Mouse (Mus musculus) heart, embryonic 14.5 days (tissue): ENCODE data around the gene Pakap. TPM values are rescaled to one million over a fixed set of nuclear protein-coding genes. Genes with fewer than 3 reads are reported as not detected.

Experiments
- ATAC-seq: fragments of 200-750 bp; cut with Nextera tagmentation; 2 replicates; pipeline ENCODE4 v1.8.0; 2017; ENCODE audit warnings: low read depth, moderate TSS enrichment; ENCODE audit not compliant: insufficient number of reproducible peaks, insufficient read depth, low FRiP score
- H3K27ac ChIP-seq, 2 experiments: fragments of 200-500 bp in 1 of 2; fragments of 300-500 bp in 1 of 2; sonication (generic) in 1 of 2; replicated peaks in 1 of 2; 2 replicates each; pipeline ENCODE4 v1.5.1; 2012 to 2014; ENCODE audit warnings: low read depth in 2 of 2, low read length in 2 of 2, control low read depth in 1 of 2, mild to moderate bottlenecking in 1 of 2, mixed read lengths in 1 of 2; ENCODE audit not compliant: control insufficient read depth in 1 of 2, insufficient read depth in 1 of 2
- H3K27me3 ChIP-seq: fragments of 300-500 bp; sonication (generic); 2 replicates; pipeline ENCODE4 v1.6.1; 2014; ENCODE audit warnings: mild to moderate bottlenecking, low read length, control low read depth; ENCODE audit not compliant: control insufficient read depth, insufficient read depth
- H3K36me3 ChIP-seq: fragments of 300-500 bp; sonication (generic); 2 replicates; pipeline ENCODE4 v1.6.1; 2014; ENCODE audit warnings: mild to moderate bottlenecking, control low read depth, low read length, mixed read lengths; ENCODE audit not compliant: control insufficient read depth, insufficient read depth
- H3K4me1 ChIP-seq, 2 experiments: fragments of 200-500 bp in 1 of 2; fragments of 300-500 bp in 1 of 2; sonication (generic) in 1 of 2; 2 replicates each; pipeline ENCODE4 v1.6.1; 2012 to 2014; ENCODE audit warnings: low read length in 2 of 2, control low read depth in 1 of 2, mixed read lengths in 1 of 2; ENCODE audit not compliant: control insufficient read depth in 2 of 2, insufficient read depth in 2 of 2
- H3K4me2 ChIP-seq: fragments of 300-500 bp; sonication (generic); 2 replicates; pipeline ENCODE4 v1.6.1; 2014; ENCODE audit warnings: mild to moderate bottlenecking, low read length
- H3K4me3 ChIP-seq, 2 experiments: fragments of 200-500 bp in 1 of 2; fragments of 300-500 bp in 1 of 2; sonication (generic) in 1 of 2; 2 replicates each; pipeline ENCODE4 v1.5.1; 2012 to 2014; ENCODE audit warnings: low read length in 2 of 2, mild to moderate bottlenecking in 2 of 2, control low read depth in 1 of 2, low read depth in 1 of 2, moderate library complexity in 1 of 2; ENCODE audit not compliant: control insufficient read depth in 1 of 2, insufficient read depth in 1 of 2
- H3K9ac ChIP-seq: fragments of 300-500 bp; sonication (generic); 2 replicates; pipeline ENCODE4 v1.6.1; 2014; ENCODE audit warnings: mild to moderate bottlenecking, low read length
- H3K9me3 ChIP-seq: fragments of 300-500 bp; sonication (generic); 2 replicates; pipeline ENCODE4 v1.6.1; 2016; ENCODE audit warnings: low read length, control low read depth; ENCODE audit not compliant: control insufficient read depth
- WGBS: fragments of 180-500 bp; shearing (Covaris S2); extraction: QIAGEN DNeasy Blood & Tissue Kit; methylation state at CpG from one replicate; pipeline ENCODE4 v1.1.7; 2014; 5-methylcytosine and 5-hydroxymethylcytosine counted together
- polyA plus RNA-seq: library from polyadenylated mRNA; unstranded; fragments of >200 nt; fragmentation: Nextera tagmentation; extraction: Ambion mirVana; gene quantifications from 2 replicates; pipeline ENCODE4 v1.2.1, GENCODE M21; 2014

Gene Pakap
- polyA plus RNA-seq, 1 experiment from 2014 or later, result 59.6 TPM

DNA sequence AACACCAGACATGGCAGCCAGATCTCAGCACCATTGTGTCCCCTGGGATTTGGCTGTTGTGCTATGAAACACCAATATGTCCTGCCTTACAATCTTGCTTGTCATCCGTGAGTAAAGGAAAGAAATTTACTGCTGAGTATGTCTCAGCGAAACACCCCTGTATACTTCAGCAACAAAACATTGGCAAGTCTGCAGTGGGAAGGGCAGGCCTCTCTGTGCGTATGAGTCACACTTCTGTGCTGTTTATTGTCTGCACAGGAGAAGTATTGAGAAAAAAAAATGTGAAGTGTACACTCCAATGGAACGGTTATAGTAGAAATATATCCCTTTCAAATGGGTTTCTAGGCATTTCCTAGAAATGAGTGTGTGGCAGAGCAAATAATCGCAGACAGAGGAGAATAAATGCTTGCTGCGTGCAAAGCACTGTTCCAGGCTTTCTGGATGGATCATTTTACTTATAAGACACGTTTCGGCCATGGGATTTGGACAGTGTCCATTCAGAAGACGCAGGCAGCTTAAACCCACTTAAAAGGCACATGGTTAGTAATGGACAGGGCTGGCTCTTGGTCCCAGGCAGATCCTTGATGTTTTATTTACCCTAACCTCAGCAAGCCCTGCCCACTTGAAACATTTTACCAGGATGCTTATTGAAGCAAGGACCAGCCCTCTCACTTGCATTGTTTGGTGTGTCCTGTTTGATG is 69.0 kb downstream of the Pakap start:
- Histone ChIP-seq H3K4me2 (no peak overlapping the region), H3K27ac (peak overlapping the region; percentile 23 to 29; a peak in 1 of 4 replicates), H3K27me3 (no peaks in the 10 kb centered on the region), H3K4me3 (no peak overlapping the region), H3K36me3 (peaks cover 4% of the 10 kb centered on the region; the same call in 1 of the 2 replicates), H3K9me3 (no peaks in the 10 kb centered on the region), H3K4me1 (peaks cover 46 to 86% of the 10 kb centered on the region in 2 experiments), H3K9ac (0 out of 2 replicates have a peak overlapping the region, but pooled peaks have one; percentile 22)
- WGBS, result 56% methylated on average over 9 of the region's 9 CpGs
- ATAC-seq, result no peak

GRCm38 (mm10) chr4:57637636-57638386 is 69.8 kb downstream of the Pakap start:
- H3K9ac ChIP-seq, result peak overlapping the region; percentile 64
- H3K27ac ChIP-seq, result peak overlapping the region; percentile 52 to 55
- whole genome bisulfite sequencing, result 27% methylated on average over 24 of the region's 24 CpGs
- H3K9me3 ChIP-seq, result no peaks in the 10 kb centered on the region
- peak overlapping the region; percentile 14 to 19; a peak in 3 of 4 replicates for H3K4me3 ChIP-seq
- peak overlapping the region; percentile 56 for H3K4me2 ChIP-seq
- H3K36me3 ChIP-seq, result peaks cover 4% of the 10 kb centered on the region; the same call in 1 of the 2 replicates
- H3K27me3 ChIP-seq, result no peaks in the 10 kb centered on the region
- peaks cover 38 to 77% of the 10 kb centered on the region in 2 experiments for H3K4me1 ChIP-seq
- ATAC-seq, result no peak

DNA sequence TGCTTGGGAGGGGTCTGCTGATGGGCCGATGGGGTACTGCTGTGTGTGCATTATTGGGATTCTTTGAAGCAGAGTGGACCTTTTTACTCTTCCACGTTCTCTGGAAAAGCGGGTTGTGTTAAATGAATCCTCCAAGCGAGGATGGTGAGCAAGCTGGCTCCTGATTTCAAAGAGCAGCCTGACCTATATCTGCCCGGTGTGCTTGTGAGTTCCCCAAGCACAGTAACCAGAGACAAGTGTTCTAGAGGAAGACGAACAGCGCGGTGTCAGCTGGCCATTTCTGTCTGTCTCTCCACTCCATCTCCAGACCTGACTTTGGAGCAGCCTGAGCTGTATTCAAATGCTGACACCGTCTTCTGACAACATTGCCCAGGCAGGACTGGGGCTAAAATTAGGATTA is 71.0 kb downstream of the Pakap start:
- no peak overlapping the region for H3K4me2 ChIP-seq
- H3K27ac ChIP-seq, result peak overlapping the region in 1 of 2 experiments; percentile 55; a peak in 2 of 4 replicates
- H3K27me3 ChIP-seq, result no peaks in the 10 kb centered on the region
- peak overlapping the region; percentile 31; the same call in 1 of the 2 replicates for H3K9ac ChIP-seq
- no peaks in the 10 kb centered on the region for H3K9me3 ChIP-seq
- no peak for ATAC-seq
- 61% methylated on average over 9 of the region's 9 CpGs for WGBS
- no peak overlapping the region for H3K4me3 ChIP-seq
- peaks cover 31 to 66% of the 10 kb centered on the region in 2 experiments for H3K4me1 ChIP-seq
- H3K36me3 ChIP-seq, result peaks cover 4% of the 10 kb centered on the region; the same call in 1 of the 2 replicates

DNA sequence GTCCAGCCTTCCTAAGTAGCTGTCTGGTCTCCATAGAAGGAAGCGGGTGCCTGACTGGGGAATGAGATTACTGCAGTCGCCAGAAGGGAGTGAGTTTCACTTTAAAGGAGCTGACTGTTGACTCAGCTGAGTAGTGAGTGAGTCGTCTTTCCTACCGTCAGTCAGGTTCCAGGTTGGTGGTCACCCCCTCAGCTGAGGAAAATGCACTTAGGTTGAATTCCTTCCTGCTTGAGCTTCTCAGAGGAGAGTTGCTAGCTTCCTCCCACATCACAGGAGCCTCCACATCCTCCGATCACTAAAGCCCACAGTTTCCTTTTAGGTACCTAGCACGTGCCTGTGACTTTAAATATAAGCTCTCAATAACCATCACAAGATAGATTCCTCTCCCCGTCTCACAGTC is 72.2 kb downstream of the Pakap start:
- peak overlapping the region; percentile 47 for H3K4me2 ChIP-seq
- H3K27me3 ChIP-seq, result no peaks in the 10 kb centered on the region
- peak overlapping the region; percentile 36 to 51 for H3K27ac ChIP-seq
- WGBS, result 16% methylated on average over 7 of the region's 7 CpGs
- peaks cover 31 to 53% of the 10 kb centered on the region in 2 experiments for H3K4me1 ChIP-seq
- H3K36me3 ChIP-seq, result peaks cover 16% of the 10 kb centered on the region
- no peak for ATAC-seq
- peak overlapping the region; percentile 52; the same call in 1 of the 2 replicates for H3K9ac ChIP-seq
- H3K9me3 ChIP-seq, result no peaks in the 10 kb centered on the region
- peak overlapping the region in 1 of 2 experiments; percentile 13; a peak in 1 of 4 replicates for H3K4me3 ChIP-seq

- H3K4me2 ChIP-seq, result no peak overlapping the region
- WGBS, result 83% methylated on average over 3 of the region's 3 CpGs
These were observed 73.0 kb downstream of the Pakap start for GRCm38 (mm10) chr4:57640971-57641370.

DNA sequence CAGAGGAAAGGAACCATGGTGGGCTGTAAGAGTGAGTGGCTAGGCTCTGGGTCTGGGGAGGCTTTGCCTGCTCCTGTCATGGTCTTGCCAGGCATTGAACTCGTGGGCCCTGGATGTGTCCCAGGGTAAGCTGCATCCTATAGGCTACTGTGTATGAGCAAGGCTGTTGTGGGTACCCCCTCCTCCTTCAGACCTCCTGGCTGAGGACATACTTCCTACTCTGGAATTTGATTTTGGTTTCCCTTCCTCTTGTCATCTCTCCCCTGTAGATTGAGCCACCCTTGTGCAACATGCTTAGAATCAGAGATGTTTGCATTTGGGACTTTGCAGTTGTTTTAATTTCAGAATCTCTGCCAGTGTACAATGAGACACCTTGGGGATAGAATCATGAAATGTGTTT is 83.0 kb downstream of the Pakap start:
- peaks cover 83% of the 10 kb centered on the region for H3K36me3 ChIP-seq
- H3K9me3 ChIP-seq, result no peaks in the 10 kb centered on the region
- no peak overlapping the region for H3K4me2 ChIP-seq
- no peak overlapping the region for H3K4me3 ChIP-seq
- H3K27ac ChIP-seq, result no peak overlapping the region
- WGBS, result 46% methylated on average over 1 of the region's 1 CpGs
- H3K9ac ChIP-seq, result no peak overlapping the region
- H3K4me1 ChIP-seq, result no peaks in the 10 kb centered on the region
- ATAC-seq, result no peak
- no peaks in the 10 kb centered on the region for H3K27me3 ChIP-seq

More at GRCm38 (mm10) chr4:57640971-57641370, 73.0 kb downstream of the Pakap start:
- no peak overlapping the region for H3K27ac ChIP-seq
- H3K4me3 ChIP-seq, result no peak overlapping the region
- no peaks in the 10 kb centered on the region for H3K27me3 ChIP-seq
- H3K36me3 ChIP-seq, result peaks cover 23% of the 10 kb centered on the region
- no peak for ATAC-seq
- H3K9ac ChIP-seq, result no peak overlapping the region
- no peaks in the 10 kb centered on the region for H3K9me3 ChIP-seq
- H3K4me1 ChIP-seq, result peaks cover 24 to 46% of the 10 kb centered on the region in 2 experiments

DNA sequence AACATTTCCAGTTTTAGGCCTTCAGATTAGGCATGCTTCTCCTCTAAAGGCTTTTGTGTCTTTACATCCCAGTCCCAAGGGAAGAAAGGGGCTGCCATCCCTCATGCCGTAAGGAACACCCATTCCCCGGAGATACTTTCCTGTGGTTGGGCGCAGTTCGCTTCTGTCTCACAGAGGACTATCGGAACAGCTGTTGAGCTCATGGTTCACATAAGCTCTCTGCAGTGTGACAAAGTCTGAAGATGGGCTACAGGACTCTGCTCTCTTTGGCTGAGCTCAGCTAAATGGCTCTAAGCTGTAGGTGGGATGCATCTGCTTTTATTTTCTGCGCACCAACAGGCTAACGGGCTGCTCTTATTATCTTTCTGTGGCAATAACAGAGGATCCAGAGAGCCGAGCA is 83.6 kb downstream of the Pakap start:
- no peak overlapping the region for H3K9ac ChIP-seq
- H3K4me1 ChIP-seq, result no peaks in the 10 kb centered on the region
- H3K27me3 ChIP-seq, result no peaks in the 10 kb centered on the region
- H3K4me2 ChIP-seq, result no peak overlapping the region
- no peaks in the 10 kb centered on the region for H3K9me3 ChIP-seq
- no peak overlapping the region for H3K4me3 ChIP-seq
- no peak for ATAC-seq
- peaks cover 86% of the 10 kb centered on the region for H3K36me3 ChIP-seq
- no peak overlapping the region for H3K27ac ChIP-seq
- WGBS, result 80% methylated on average over 8 of the region's 8 CpGs
